Mouse (Mus musculus) liver, adult 2 months (tissue): ENCODE measurements around the gene Tcp11l2.

ENCODE experiments used
- CTCF ChIP-seq: fragments of 200-500 bp; IDR thresholded peaks from 2 replicates; pipeline ENCODE4 v1.5.1; 2011; ENCODE audit warnings: low read depth, low read length, control low read depth
- POLR2A ChIP-seq: fragments of 200-500 bp; IDR thresholded peaks from 2 replicates; pipeline ENCODE4 v1.6.1; 2011; ENCODE audit warnings: low read length, control low read depth; ENCODE audit not compliant: insufficient read depth; ENCODE audit errors: extremely low read depth

DNA sequence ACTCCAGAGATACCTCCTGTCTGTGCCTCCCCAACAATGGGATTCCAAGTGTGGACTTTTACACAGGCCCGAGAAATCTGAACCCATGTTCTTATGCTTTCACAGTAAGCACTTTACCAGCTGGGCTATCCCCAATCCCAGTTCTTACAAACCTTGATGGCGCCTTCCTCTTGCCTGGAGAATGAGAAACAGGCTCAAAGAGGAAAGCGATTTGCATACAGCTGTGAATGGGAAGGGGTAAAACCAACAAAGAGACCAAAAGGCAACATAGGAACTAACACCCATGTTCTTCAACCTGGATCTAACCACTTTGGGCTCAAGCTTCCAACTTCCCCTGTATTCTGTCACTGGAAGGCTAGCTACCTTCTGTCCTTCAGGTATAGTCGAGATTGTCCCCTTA, 44.9 kb upstream of the Tcp11l2 start:
- TF ChIP-seq POLR2A (no peak), CTCF (no peak)
